Mouse (Mus musculus) heart, adult 2 months (tissue): Measurements from ENCODE around the gene Tectb.
A peak's percentile ranks its signal among the peaks of the same experiment; 100 is the strongest.

Source experiments
- CTCF ChIP-seq: fragments of 200-600 bp; IDR thresholded peaks from 2 replicates; pipeline ENCODE4 v1.8.1; 2022; ENCODE audit warnings: antibody characterized with exemption, mild to moderate bottlenecking, moderate library complexity
- EP300 ChIP-seq: fragments of 200-500 bp; IDR thresholded peaks from 2 replicates; pipeline ENCODE4 v1.6.1; 2011; ENCODE audit warnings: low read depth, low read length, control low read depth; ENCODE audit not compliant: insufficient read depth
- POLR2A ChIP-seq: fragments of 200-500 bp; IDR thresholded peaks from 2 replicates; pipeline ENCODE4 v1.6.1; 2011; ENCODE audit warnings: mild to moderate bottlenecking, low read depth, low read length, control low read depth; ENCODE audit not compliant: insufficient read depth

DNA sequence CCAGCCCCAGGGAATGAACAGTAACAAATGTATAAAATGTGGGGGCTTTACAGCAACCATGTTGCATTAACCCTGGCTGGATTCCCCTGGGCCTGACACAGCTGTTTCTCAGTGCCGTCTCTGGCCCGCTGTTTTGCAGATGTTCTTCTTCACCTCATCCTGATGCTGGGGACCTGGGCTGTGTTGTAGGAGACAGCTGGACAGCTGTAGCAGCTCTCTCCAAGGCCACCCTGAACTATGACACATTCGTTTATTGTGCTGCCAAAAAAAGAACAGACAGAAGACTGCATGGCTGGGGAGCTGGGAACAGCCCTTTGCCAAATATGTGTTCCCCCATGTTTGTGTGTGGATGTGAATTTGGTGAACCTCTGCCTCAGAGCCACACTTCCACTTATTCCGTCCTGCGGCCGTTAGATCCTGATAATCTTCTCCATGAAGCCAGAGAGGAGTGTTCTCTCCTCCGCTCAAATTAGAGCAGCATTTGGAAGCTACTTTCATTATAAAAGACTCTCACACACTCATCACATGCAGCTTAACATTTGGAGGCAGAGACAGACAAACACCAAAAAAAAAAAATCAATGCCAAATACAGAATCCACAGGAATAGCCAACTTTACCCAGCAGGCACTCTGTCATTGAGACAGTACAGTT lies 14.1 kb downstream of the Tectb start:
- TF ChIP-seq CTCF (no peak), POLR2A (no peak), EP300 (peak; percentile 66)
